Mouse (Mus musculus) intestine, postnatal 0 days (tissue): Measurements from ENCODE around the gene Dcaf8. TPM values are rescaled to one million over a fixed set of nuclear protein-coding genes. Genes with fewer than 3 reads are reported as not detected.
A peak's percentile ranks its signal among the peaks of the same experiment; 100 is the strongest.

ENCODE experiments used
- ATAC-seq: fragments of 200-750 bp; cut with Nextera tagmentation; 2 replicates; pipeline ENCODE4 v1.8.0; 2017; ENCODE audit warnings: mild to moderate bottlenecking, moderate TSS enrichment, moderate library complexity
- H3K27ac ChIP-seq: fragments of 300-500 bp; sonication (generic); 2 replicates; pipeline ENCODE4 v1.5.1; 2014; ENCODE audit warnings: mild to moderate bottlenecking, low read depth, low read length, moderate library complexity
- H3K27me3 ChIP-seq: fragments of 300-500 bp; sonication (generic); replicated peaks from 2 replicates; pipeline ENCODE4 v1.6.1; 2014; ENCODE audit warnings: low read length, mixed read lengths; ENCODE audit not compliant: control insufficient read depth, insufficient read depth
- H3K36me3 ChIP-seq: fragments of 300-500 bp; sonication (generic); 2 replicates; pipeline ENCODE4 v1.6.1; 2014; ENCODE audit warnings: mild to moderate bottlenecking, moderate library complexity; ENCODE audit not compliant: control insufficient read depth, insufficient read depth
- H3K4me1 ChIP-seq: fragments of 300-500 bp; sonication (generic); replicated peaks from 2 replicates; pipeline ENCODE4 v1.6.1; 2014; ENCODE audit warnings: antibody characterized with exemption, low read length, mixed read lengths; ENCODE audit not compliant: control insufficient read depth, insufficient read depth
- H3K4me2 ChIP-seq: fragments of 300-500 bp; sonication (generic); replicated peaks from 2 replicates; pipeline ENCODE4 v1.6.1; 2014; ENCODE audit warnings: low read depth, mild to moderate bottlenecking, moderate library complexity
- H3K4me3 ChIP-seq: fragments of 300-500 bp; sonication (generic); 2 replicates; pipeline ENCODE4 v1.5.1; 2014; ENCODE audit warnings: low read depth, low read length
- H3K9ac ChIP-seq: fragments of 300-500 bp; sonication (generic); 2 replicates; pipeline ENCODE4 v1.6.1; 2014; ENCODE audit warnings: mild to moderate bottlenecking, low read depth, low read length
- H3K9me3 ChIP-seq: fragments of 300-500 bp; sonication (generic); 2 replicates; pipeline ENCODE4 v1.6.1; 2016; ENCODE audit warnings: mixed run types; ENCODE audit not compliant: control insufficient read depth
- CTCF ChIP-seq: sonication (generic); IDR thresholded peaks from 2 replicates; pipeline ENCODE4 v1.5.1; 2016; ENCODE audit warnings: low read depth, mild to moderate bottlenecking, control low read depth, antibody characterized with exemption, moderate library complexity
- WGBS: fragments of 180-500 bp; shearing (Covaris S2); extraction: QIAGEN DNeasy Blood & Tissue Kit; methylation state at CpG from one replicate; pipeline ENCODE4 v1.1.7; 2014; 5-methylcytosine and 5-hydroxymethylcytosine counted together
- polyA plus RNA-seq: library from polyadenylated mRNA; unstranded; fragments of >200 nt; fragmentation: Nextera tagmentation; extraction: Ambion mirVana; gene quantifications from 2 replicates; pipeline ENCODE4 v1.2.1, GENCODE M21; 2015

Dcaf8 gene
- polyA plus RNA-seq, 1 experiment from 2014 or later: 48.6 TPM

GRCm38 (mm10) chr1:172183915-172184314 lies 36.0 kb downstream of the Dcaf8 start:
- no peak for ATAC-seq
- Histone ChIP-seq H3K9me3 (no peaks in the 10 kb centered on the region), H3K4me3 (no peak overlapping the region), H3K4me1 (no peaks in the 10 kb centered on the region), H3K27ac (no peak overlapping the region), H3K36me3 (peaks cover 60% of the 10 kb centered on the region), H3K4me2 (no peak overlapping the region), H3K27me3 (no peaks in the 10 kb centered on the region), H3K9ac (no peak overlapping the region)
- no peak for TF ChIP-seq CTCF

GRCm38 (mm10) chr1:172186401-172187289 lies 38.8 kb downstream of the Dcaf8 start:
- Histone ChIP-seq H3K4me1 (no peaks in the 10 kb centered on the region), H3K9me3 (no peaks in the 10 kb centered on the region), H3K4me2 (no peak overlapping the region), H3K4me3 (no peak overlapping the region), H3K9ac (no peak overlapping the region), H3K27ac (no peak overlapping the region), H3K27me3 (no peaks in the 10 kb centered on the region), H3K36me3 (peaks cover 60% of the 10 kb centered on the region)
- peak; percentile 58 for TF ChIP-seq CTCF
- no peak for ATAC-seq
- WGBS: 84% methylated on average over 10 of the region's 10 CpGs

- 0 out of 2 replicates have a peak, but pooled peaks have one; percentile 36 for ATAC-seq
- Histone ChIP-seq H3K27ac (no peak overlapping the region), H3K4me3 (no peak overlapping the region), H3K27me3 (no peaks in the 10 kb centered on the region), H3K4me2 (no peak overlapping the region), H3K9ac (no peak overlapping the region), H3K36me3 (peaks cover 69% of the 10 kb centered on the region), H3K4me1 (no peaks in the 10 kb centered on the region), H3K9me3 (no peaks in the 10 kb centered on the region)
- peak; percentile 75 for TF ChIP-seq CTCF
- WGBS: 75% methylated on average over 4 of the region's 4 CpGs
Measured at GRCm38 (mm10) chr1:172188891-172189290, 41.0 kb downstream of the Dcaf8 start.

GRCm38 (mm10) chr1:172191578-172191977 lies 43.7 kb downstream of the Dcaf8 start:
- peak; percentile 30; the same call in 1 of the 2 replicates for TF ChIP-seq CTCF
- H3K4me3 ChIP-seq: no peak overlapping the region
- H3K27ac ChIP-seq: no peak overlapping the region
- WGBS: 88% methylated on average over 2 of the region's 2 CpGs
- no peaks in the 10 kb centered on the region for H3K27me3 ChIP-seq
- H3K9ac ChIP-seq: no peak overlapping the region
- no peak overlapping the region for H3K4me2 ChIP-seq
- H3K9me3 ChIP-seq: no peaks in the 10 kb centered on the region
- no peaks in the 10 kb centered on the region for H3K4me1 ChIP-seq
- no peak for ATAC-seq
- peaks cover 84% of the 10 kb centered on the region for H3K36me3 ChIP-seq

GRCm38 (mm10) chr1:172192217-172192616 lies 44.3 kb downstream of the Dcaf8 start:
- ATAC-seq: no peak
- no peak overlapping the region for H3K4me2 ChIP-seq
- no peak overlapping the region for H3K9ac ChIP-seq
- H3K36me3 ChIP-seq: peaks cover 84% of the 10 kb centered on the region
- TF ChIP-seq CTCF: no peak
- no peaks in the 10 kb centered on the region for H3K9me3 ChIP-seq
- no peaks in the 10 kb centered on the region for H3K4me1 ChIP-seq
- no peak overlapping the region for H3K27ac ChIP-seq
- no peak overlapping the region for H3K4me3 ChIP-seq
- no peaks in the 10 kb centered on the region for H3K27me3 ChIP-seq
- 77% methylated on average over 3 of the region's 3 CpGs for WGBS

DNA sequence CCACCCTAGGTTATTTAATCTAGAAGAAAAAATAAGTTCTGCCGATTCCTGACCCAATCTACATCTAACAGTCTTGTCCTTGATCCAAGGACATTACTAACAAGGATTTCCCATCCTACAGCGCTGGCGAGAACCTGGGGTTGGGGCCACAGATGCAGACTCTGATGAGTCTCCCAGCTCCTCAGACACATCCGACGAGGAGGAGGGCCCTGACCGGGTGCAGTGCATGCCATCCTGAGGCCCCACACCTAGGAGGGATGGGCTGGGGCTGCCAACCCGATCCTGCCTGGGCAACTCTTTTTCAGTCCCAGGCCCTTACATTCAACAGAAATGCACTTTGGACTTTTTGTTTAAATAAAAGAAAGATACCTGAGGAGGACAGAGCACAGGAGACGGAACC lies 46.6 kb downstream of the Dcaf8 start:
- H3K9ac ChIP-seq: no peak overlapping the region
- no peak overlapping the region for H3K27ac ChIP-seq
- ATAC-seq: no peak
- H3K4me1 ChIP-seq: no peaks in the 10 kb centered on the region
- no peaks in the 10 kb centered on the region for H3K9me3 ChIP-seq
- no peak overlapping the region for H3K4me2 ChIP-seq
- no peaks in the 10 kb centered on the region for H3K27me3 ChIP-seq
- H3K36me3 ChIP-seq: peaks cover 81% of the 10 kb centered on the region
- TF ChIP-seq CTCF: no peak
- WGBS: 51% methylated on average over 8 of the region's 8 CpGs
- H3K4me3 ChIP-seq: no peak overlapping the region
